Mouse (Mus musculus): ENCODE results near the gene Lyrm4.

GRCm38 (mm10) chr13:35995696-35996426, 121.5 kb downstream of the Lyrm4 start:
- TF ChIP-seq CTCF (IDR thresholded peaks at IDR 0.05; ENCODE audit: extremely low read depth, insufficient read length, insufficient replicate concordance, low read depth, low read length) (no peak), POLR2A (IDR thresholded peaks at IDR 0.05; ENCODE audit: low read depth, low read length) (no peak)
